Mouse (Mus musculus) liver, embryonic 14.5 days (tissue): ENCODE data around the gene Timp3. TPM values are rescaled to one million over a fixed set of nuclear protein-coding genes. Genes with fewer than 3 reads are reported as not detected.

Experiments
- ATAC-seq: fragments of 200-750 bp; cut with Nextera tagmentation; 2 replicates; pipeline ENCODE4 v1.8.0; 2017; ENCODE audit warnings: moderate number of reproducible peaks, mild to moderate bottlenecking, moderate library complexity; ENCODE audit not compliant: insufficient read depth
- DNase-seq, 3 experiments: peaks; one replicate each; pipeline ENCODE4 v3.0.0-alpha.2; 2012 to 2013; ENCODE audit warnings: low read depth in 3 of 3, low spot score in 3 of 3
- H3K27ac ChIP-seq: fragments of 300-500 bp; sonication (generic); 2 replicates; pipeline ENCODE4 v1.5.1; 2014; ENCODE audit warnings: moderate library complexity, mild to moderate bottlenecking, control low read depth, inconsistent platforms
- H3K27me3 ChIP-seq: fragments of 300-500 bp; sonication (generic); 2 replicates; pipeline ENCODE4 v1.6.1; 2014; ENCODE audit warnings: mild to moderate bottlenecking, low read length, moderate library complexity; ENCODE audit not compliant: control insufficient read depth, insufficient read depth
- H3K36me3 ChIP-seq: fragments of 300-500 bp; sonication (generic); replicated peaks from 2 replicates; pipeline ENCODE4 v1.6.1; 2014; ENCODE audit warnings: low read depth; ENCODE audit not compliant: control insufficient read depth, insufficient read depth
- H3K4me1 ChIP-seq, 2 experiments: fragments of 200-500 bp in 1 of 2; fragments of 300-500 bp in 1 of 2; sonication (generic) in 1 of 2; replicated peaks; 2 replicates each; pipeline ENCODE4 v1.6.1; 2012 to 2014; ENCODE audit warnings: antibody characterized with exemption in 1 of 2, inconsistent platforms in 1 of 2, low read length in 1 of 2; ENCODE audit not compliant: control insufficient read depth in 2 of 2, insufficient read depth in 2 of 2
- H3K4me2 ChIP-seq: fragments of 300-500 bp; sonication (generic); 2 replicates; pipeline ENCODE4 v1.6.1; 2014; ENCODE audit warnings: low read depth, mild to moderate bottlenecking, control low read depth, moderate library complexity
- H3K4me3 ChIP-seq, 2 experiments: fragments of 200-500 bp in 1 of 2; fragments of 300-500 bp in 1 of 2; sonication (generic) in 1 of 2; 2 replicates each; pipeline ENCODE4 v1.5.1; 2012 to 2014; ENCODE audit warnings: low read depth in 2 of 2, low read length in 2 of 2, mild to moderate bottlenecking in 2 of 2, control low read depth in 1 of 2, inconsistent platforms in 1 of 2, moderate library complexity in 1 of 2; ENCODE audit not compliant: insufficient read depth in 1 of 2
- H3K9ac ChIP-seq: fragments of 300-500 bp; sonication (generic); replicated peaks from 2 replicates; pipeline ENCODE4 v1.6.1; 2014; ENCODE audit warnings: mild to moderate bottlenecking, control low read depth, moderate library complexity
- H3K9me3 ChIP-seq: fragments of 300-500 bp; sonication (generic); 2 replicates; pipeline ENCODE4 v1.6.1; 2016; ENCODE audit warnings: low read length, mixed read lengths; ENCODE audit not compliant: control insufficient read depth
- CTCF ChIP-seq: IDR thresholded peaks from 2 replicates; pipeline ENCODE4 v1.5.1; 2016; ENCODE audit warnings: antibody characterized with exemption, low read depth, control low read depth
- EP300 ChIP-seq: IDR thresholded peaks from 2 replicates; pipeline ENCODE4 v1.6.1; 2016; ENCODE audit warnings: antibody characterized with exemption, low read depth
- WGBS: fragments of 180-500 bp; shearing (Covaris S2); extraction: QIAGEN DNeasy Blood & Tissue Kit; methylation state at CpG from one replicate; pipeline ENCODE4 v1.1.7; 2014; ENCODE audit not compliant: insufficient replicate concordance; 5-methylcytosine and 5-hydroxymethylcytosine counted together
- polyA plus RNA-seq, 2 experiments: library from polyadenylated mRNA; depleted of rRNA in 1 of 2; stranded (reverse) in 1 of 2; unstranded in 1 of 2; fragments of >200 nt; fragmentation: Nextera tagmentation in 1 of 2; extraction: Ambion mirVana in 1 of 2; gene quantifications; 2 replicates each; pipeline versions ENCODE4 v1.2.1 to v1.2.3; 2012 to 2014

Gene Timp3
- polyA plus RNA-seq, 2 experiments, result 3.2 to 3.8 TPM

- Histone ChIP-seq H3K4me2 (no peak overlapping the region), H3K9me3 (no peaks in the 10 kb centered on the region), H3K36me3 (no peaks in the 10 kb centered on the region), H3K27me3 (no peaks in the 10 kb centered on the region), H3K27ac (no peak overlapping the region), H3K4me3 (no peak overlapping the region), H3K4me1 (peaks cover 33 to 46% of the 10 kb centered on the region in 2 experiments), H3K9ac (no peak overlapping the region)
- ATAC-seq (no peak), DNase-seq (no peak)
- TF ChIP-seq CTCF, result no peak
- TF ChIP-seq EP300, result no peak
- WGBS, result 80% methylated on average over 7 of the region's 7 CpGs
Measured at GRCm38 (mm10) chr10:86343931-86344330, 43.8 kb downstream of the Timp3 start.

GRCm38 (mm10) chr10:86344654-86345053 is 44.5 kb downstream of the Timp3 start:
- peaks cover 32 to 42% of the 10 kb centered on the region in 2 experiments for H3K4me1 ChIP-seq
- H3K9me3 ChIP-seq, result no peaks in the 10 kb centered on the region
- no peak overlapping the region for H3K27ac ChIP-seq
- ATAC-seq, result no peak
- TF ChIP-seq CTCF, result no peak
- 81% methylated on average over 6 of the region's 6 CpGs for WGBS
- H3K4me3 ChIP-seq, result no peak overlapping the region
- H3K27me3 ChIP-seq, result no peaks in the 10 kb centered on the region
- H3K36me3 ChIP-seq, result no peaks in the 10 kb centered on the region
- no peak overlapping the region for H3K9ac ChIP-seq
- no peak overlapping the region for H3K4me2 ChIP-seq
- no peak for DNase-seq

GRCm38 (mm10) chr10:86345645-86346044 is 45.5 kb downstream of the Timp3 start:
- TF ChIP-seq CTCF (no peak), EP300 (no peak)
- Histone ChIP-seq H3K4me2 (no peak overlapping the region), H3K9me3 (no peaks in the 10 kb centered on the region), H3K27ac (no peak overlapping the region), H3K9ac (no peak overlapping the region), H3K36me3 (no peaks in the 10 kb centered on the region), H3K4me3 (no peak overlapping the region), H3K4me1 (peaks cover 30 to 41% of the 10 kb centered on the region in 2 experiments), H3K27me3 (no peaks in the 10 kb centered on the region)
- WGBS, result 84% methylated on average over 9 of the region's 9 CpGs
- DNase-seq, result no peak
- ATAC-seq, result no peak

- no peaks in the 10 kb centered on the region for H3K9me3 ChIP-seq
- no peaks in the 10 kb centered on the region for H3K27me3 ChIP-seq
- no peak overlapping the region for H3K4me3 ChIP-seq
- ATAC-seq, result no peak
- no peak overlapping the region for H3K4me2 ChIP-seq
- 70% methylated on average over 3 of the region's 3 CpGs for WGBS
- no peaks in the 10 kb centered on the region for H3K36me3 ChIP-seq
- no peak for DNase-seq
- TF ChIP-seq EP300 (no peak), CTCF (no peak)
- H3K27ac ChIP-seq, result no peak overlapping the region
- no peak overlapping the region for H3K9ac ChIP-seq
- H3K4me1 ChIP-seq, result peaks cover 32 to 41% of the 10 kb centered on the region in 2 experiments
Measured at GRCm38 (mm10) chr10:86346235-86346840, 46.2 kb downstream of the Timp3 start.

DNA sequence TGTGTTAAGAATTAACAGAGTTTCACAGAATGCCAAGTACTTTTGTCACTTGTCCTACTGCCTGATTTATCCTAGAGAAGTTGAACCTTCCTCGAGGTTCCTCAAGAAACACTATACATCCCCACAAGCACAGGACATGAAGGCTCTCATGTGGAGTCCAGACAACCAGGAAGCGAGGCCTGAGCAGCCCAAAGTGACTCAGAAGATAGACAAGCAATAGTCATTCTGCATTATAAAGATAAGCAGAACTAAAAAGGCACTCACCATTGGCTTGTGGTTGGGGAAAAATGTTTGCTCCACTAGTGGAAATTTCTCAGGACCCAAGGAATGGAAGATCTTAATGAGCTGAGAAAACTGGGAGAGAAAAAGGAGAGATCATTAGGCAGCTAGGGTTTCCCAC is 51.1 kb downstream of the Timp3 start:
- Histone ChIP-seq H3K4me1 (peaks cover 51 to 60% of the 10 kb centered on the region in 2 experiments), H3K9ac (peak overlapping the region; percentile 44), H3K4me3 (no peak overlapping the region), H3K4me2 (peak overlapping the region; percentile 51), H3K27ac (peak overlapping the region; percentile 94), H3K9me3 (no peaks in the 10 kb centered on the region), H3K27me3 (no peaks in the 10 kb centered on the region), H3K36me3 (no peaks in the 10 kb centered on the region)
- WGBS, result 12% methylated on average over 2 of the region's 2 CpGs
- TF ChIP-seq CTCF (no peak), EP300 (peak; percentile 54; the same call in 1 of the 2 replicates)
- ATAC-seq (peak; percentile 64), DNase-seq (peak in 1 of 3 experiments; percentile 58)
